Mouse (Mus musculus): ENCODE measurements around the gene Lmx1a. TPM values are rescaled to one million over a fixed set of nuclear protein-coding genes. Genes with fewer than 3 reads are reported as not detected.

The Lmx1a gene
- polyA plus RNA-seq, 1 experiment from 2014 or later: not detected

DNA sequence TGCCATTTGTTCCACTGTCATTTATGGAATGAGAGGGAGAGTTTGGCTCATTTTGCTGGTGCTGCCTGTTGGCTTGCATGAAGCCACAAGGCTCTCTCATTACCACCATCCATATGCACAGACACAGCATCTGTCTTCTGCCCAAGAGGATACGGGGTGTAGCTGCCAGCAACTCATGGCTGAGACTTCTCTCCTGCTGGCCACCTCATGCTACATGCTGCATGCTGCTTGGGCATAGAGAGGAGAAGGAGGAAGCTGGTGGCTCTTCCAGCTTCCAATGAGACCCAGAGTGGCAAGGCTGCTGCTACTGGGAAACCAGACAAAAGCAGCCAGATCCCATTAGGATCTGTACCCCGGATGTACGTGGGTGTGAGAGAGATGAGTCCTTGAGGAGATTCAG, 47.8 kb downstream of the Lmx1a start:
- WGBS: 69% methylated on average over 3 of the region's 3 CpGs
- H3K27ac ChIP-seq (replicated peaks in 1 of 2; ENCODE audit: control insufficient read depth in 1 of 2, insufficient read depth in 1 of 2, low read depth in 2 of 2, low read length in 2 of 2): no peak overlapping the region
- no peak overlapping the region for H3K9ac ChIP-seq (ENCODE audit: low read length)
- no peak overlapping the region for H3K4me3 ChIP-seq (ENCODE audit: control insufficient read depth in 1 of 2, insufficient read depth in 1 of 2, low read depth in 1 of 2, low read length in 2 of 2)
- H3K4me2 ChIP-seq (ENCODE audit: low read length): no peak overlapping the region
- no peaks in the 10 kb centered on the region for H3K4me1 ChIP-seq (ENCODE audit: control insufficient read depth in 2 of 2, insufficient read depth in 2 of 2, low read length in 2 of 2)
- H3K36me3 ChIP-seq (ENCODE audit: control insufficient read depth, insufficient read depth, low read length): no peaks in the 10 kb centered on the region
- peaks cover 7% of the 10 kb centered on the region; the same call in 1 of the 2 replicates for H3K27me3 ChIP-seq (ENCODE audit: control insufficient read depth, insufficient read depth, low read length)
- ATAC-seq (ENCODE audit: insufficient number of reproducible peaks, insufficient read depth, low FRiP score, low read depth): no peak
- no peaks in the 10 kb centered on the region for H3K9me3 ChIP-seq (ENCODE audit: control insufficient read depth, low read length)

GRCm38 (mm10) chr1:167739286-167739685, 50.2 kb downstream of the Lmx1a start:
- no peak for ATAC-seq (ENCODE audit: insufficient number of reproducible peaks, insufficient read depth, low FRiP score, low read depth)
- WGBS: 69% methylated on average over 7 of the region's 7 CpGs
- no peak overlapping the region for H3K4me3 ChIP-seq (ENCODE audit: control insufficient read depth in 1 of 2, insufficient read depth in 1 of 2, low read depth in 1 of 2, low read length in 2 of 2)
- H3K4me2 ChIP-seq (ENCODE audit: low read length): no peak overlapping the region
- no peak overlapping the region for H3K27ac ChIP-seq (replicated peaks in 1 of 2; ENCODE audit: control insufficient read depth in 1 of 2, insufficient read depth in 1 of 2, low read depth in 2 of 2, low read length in 2 of 2)
- H3K27me3 ChIP-seq (ENCODE audit: control insufficient read depth, insufficient read depth, low read length): peaks cover under 1% of the 10 kb centered on the region; the same call in 1 of the 2 replicates
- no peaks in the 10 kb centered on the region for H3K36me3 ChIP-seq (ENCODE audit: control insufficient read depth, insufficient read depth, low read length)
- no peak overlapping the region for H3K9ac ChIP-seq (ENCODE audit: low read length)
- H3K4me1 ChIP-seq (ENCODE audit: control insufficient read depth in 2 of 2, insufficient read depth in 2 of 2, low read length in 2 of 2): no peaks in the 10 kb centered on the region
- no peaks in the 10 kb centered on the region for H3K9me3 ChIP-seq (ENCODE audit: control insufficient read depth, low read length)

DNA sequence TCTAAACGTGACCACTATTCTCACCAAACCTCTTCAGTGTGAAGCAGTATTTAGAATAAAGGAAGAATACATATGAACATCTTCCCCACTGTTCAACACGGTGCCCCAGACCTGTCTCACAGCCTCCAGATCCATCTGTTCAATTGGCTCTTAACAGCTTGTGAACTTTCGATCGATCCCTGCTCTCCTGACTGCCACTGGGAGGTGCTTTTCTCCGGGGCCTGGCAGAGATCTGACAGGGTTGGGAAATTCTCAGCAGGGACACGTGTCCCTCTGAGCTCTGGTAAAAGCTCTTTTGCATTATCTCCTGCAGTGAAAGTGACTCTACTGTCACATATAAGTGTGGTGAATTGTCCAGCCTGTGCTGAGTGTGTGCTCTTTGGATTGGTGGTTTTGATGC, 57.6 kb downstream of the Lmx1a start:
- Histone ChIP-seq H3K9ac (ENCODE audit: low read length) (no peak overlapping the region), H3K4me1 (ENCODE audit: control insufficient read depth in 2 of 2, insufficient read depth in 2 of 2, low read length in 2 of 2) (no peaks in the 10 kb centered on the region), H3K4me2 (ENCODE audit: low read length) (no peak overlapping the region), H3K36me3 (ENCODE audit: control insufficient read depth, insufficient read depth, low read length) (no peaks in the 10 kb centered on the region), H3K27ac (replicated peaks in 1 of 2; ENCODE audit: control insufficient read depth in 1 of 2, insufficient read depth in 1 of 2, low read depth in 2 of 2, low read length in 2 of 2) (no peak overlapping the region), H3K27me3 (ENCODE audit: control insufficient read depth, insufficient read depth, low read length) (no peaks in the 10 kb centered on the region; the same call in 1 of the 2 replicates), H3K4me3 (ENCODE audit: control insufficient read depth in 1 of 2, insufficient read depth in 1 of 2, low read depth in 1 of 2, low read length in 2 of 2) (no peak overlapping the region), H3K9me3 (ENCODE audit: control insufficient read depth, low read length) (no peaks in the 10 kb centered on the region)
- WGBS: 37% methylated on average over 6 of the region's 6 CpGs
- no peak for ATAC-seq (ENCODE audit: insufficient number of reproducible peaks, insufficient read depth, low FRiP score, low read depth)

DNA sequence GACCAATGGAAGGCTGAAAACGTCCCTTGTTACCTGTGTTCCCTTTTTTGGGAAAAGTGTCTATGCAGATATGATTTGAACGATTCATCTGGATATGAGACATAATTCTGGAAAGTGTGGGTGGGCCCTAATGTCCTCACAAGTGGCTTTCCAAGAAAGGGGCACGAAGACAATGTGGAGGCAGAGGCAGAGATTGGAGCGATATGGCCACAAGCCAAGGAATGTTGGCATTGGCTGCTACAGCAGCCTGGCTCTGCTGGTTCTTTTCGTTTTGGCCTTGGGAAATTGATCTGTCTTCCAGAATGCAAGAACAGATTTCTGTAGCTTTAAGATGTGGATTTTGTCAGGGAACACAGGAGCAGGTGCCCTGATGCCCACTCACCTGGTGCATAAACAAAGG, 63.6 kb downstream of the Lmx1a start:
- no peak for ATAC-seq (ENCODE audit: insufficient number of reproducible peaks, insufficient read depth, low FRiP score, low read depth)
- Histone ChIP-seq H3K9ac (ENCODE audit: low read length) (no peak overlapping the region), H3K4me2 (ENCODE audit: low read length) (no peak overlapping the region), H3K36me3 (ENCODE audit: control insufficient read depth, insufficient read depth, low read length) (no peaks in the 10 kb centered on the region), H3K4me3 (ENCODE audit: control insufficient read depth in 1 of 2, insufficient read depth in 1 of 2, low read depth in 1 of 2, low read length in 2 of 2) (no peak overlapping the region), H3K9me3 (ENCODE audit: control insufficient read depth, low read length) (no peaks in the 10 kb centered on the region), H3K27ac (replicated peaks in 1 of 2; ENCODE audit: control insufficient read depth in 1 of 2, insufficient read depth in 1 of 2, low read depth in 2 of 2, low read length in 2 of 2) (no peak overlapping the region), H3K27me3 (ENCODE audit: control insufficient read depth, insufficient read depth, low read length) (no peaks in the 10 kb centered on the region), H3K4me1 (ENCODE audit: control insufficient read depth in 2 of 2, insufficient read depth in 2 of 2, low read length in 2 of 2) (no peaks in the 10 kb centered on the region)
- WGBS: 68% methylated on average over 5 of the region's 5 CpGs

GRCm38 (mm10) chr1:167754085-167754484, 65.0 kb downstream of the Lmx1a start:
- no peak overlapping the region for H3K27ac ChIP-seq (replicated peaks in 1 of 2; ENCODE audit: control insufficient read depth in 1 of 2, insufficient read depth in 1 of 2, low read depth in 2 of 2, low read length in 2 of 2)

DNA sequence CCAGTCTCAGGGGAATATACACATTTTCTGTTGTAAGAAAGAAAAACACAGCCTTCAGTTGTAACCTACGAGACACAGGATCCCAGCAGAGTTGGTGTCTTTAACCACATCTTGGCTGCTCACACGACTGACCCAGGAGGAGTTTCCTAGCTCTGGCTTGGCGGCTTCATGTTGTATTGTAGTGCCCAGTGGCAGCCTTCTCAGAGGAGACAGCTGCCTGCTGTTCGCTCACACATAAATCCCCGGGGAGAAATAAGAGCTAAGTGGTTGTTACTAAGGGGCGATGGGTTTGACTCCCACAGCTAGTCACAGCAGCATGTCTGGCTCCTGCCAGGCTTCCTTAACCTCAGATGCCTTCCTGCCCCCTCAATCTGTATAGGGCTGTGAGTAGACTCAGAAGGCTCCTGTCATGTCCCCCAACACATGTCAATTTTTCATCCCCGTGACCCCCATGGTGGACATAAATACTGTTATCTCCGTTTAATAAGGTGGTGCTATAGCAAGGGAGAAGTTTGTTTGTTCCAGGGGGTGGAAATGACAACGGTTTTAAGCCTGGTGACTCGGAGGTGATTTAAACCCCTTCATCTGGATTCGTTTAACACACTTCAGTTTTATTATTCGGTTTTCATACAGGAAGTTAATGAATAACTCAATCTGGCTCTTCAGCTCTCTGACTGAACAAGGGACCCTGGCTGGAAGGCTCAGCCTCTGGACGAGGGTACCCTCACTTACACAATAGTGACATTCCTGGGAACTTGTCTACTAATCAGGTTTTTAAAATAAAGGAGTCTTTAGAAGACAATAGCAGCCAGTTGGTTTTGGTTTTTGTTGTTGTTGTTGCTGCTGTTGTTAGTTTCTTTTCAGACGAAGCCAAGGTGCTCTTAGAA, 65.8 kb downstream of the Lmx1a start:
- Histone ChIP-seq H3K36me3 (ENCODE audit: control insufficient read depth, insufficient read depth, low read length) (no peaks in the 10 kb centered on the region), H3K4me2 (ENCODE audit: low read length) (no peak overlapping the region), H3K27me3 (ENCODE audit: control insufficient read depth, insufficient read depth, low read length) (no peaks in the 10 kb centered on the region), H3K4me3 (ENCODE audit: control insufficient read depth in 1 of 2, insufficient read depth in 1 of 2, low read depth in 1 of 2, low read length in 2 of 2) (no peak overlapping the region), H3K27ac (replicated peaks in 1 of 2; ENCODE audit: control insufficient read depth in 1 of 2, insufficient read depth in 1 of 2, low read depth in 2 of 2, low read length in 2 of 2) (no peak overlapping the region), H3K4me1 (ENCODE audit: control insufficient read depth in 2 of 2, insufficient read depth in 2 of 2, low read length in 2 of 2) (no peaks in the 10 kb centered on the region), H3K9me3 (ENCODE audit: control insufficient read depth, low read length) (no peaks in the 10 kb centered on the region), H3K9ac (ENCODE audit: low read length) (no peak overlapping the region)
- ATAC-seq (ENCODE audit: insufficient number of reproducible peaks, insufficient read depth, low FRiP score, low read depth): no peak
- 26% methylated on average over 14 of the region's 14 CpGs for WGBS

More at GRCm38 (mm10) chr1:167754085-167754484, 65.0 kb downstream of the Lmx1a start:
- H3K4me1 ChIP-seq (ENCODE audit: control insufficient read depth in 2 of 2, insufficient read depth in 2 of 2, low read length in 2 of 2): no peaks in the 10 kb centered on the region
- no peak for ATAC-seq (ENCODE audit: insufficient number of reproducible peaks, insufficient read depth, low FRiP score, low read depth)
- H3K9ac ChIP-seq (ENCODE audit: low read length): no peak overlapping the region
- H3K27me3 ChIP-seq (ENCODE audit: control insufficient read depth, insufficient read depth, low read length): no peaks in the 10 kb centered on the region
- no peak overlapping the region for H3K4me3 ChIP-seq (ENCODE audit: control insufficient read depth in 1 of 2, insufficient read depth in 1 of 2, low read depth in 1 of 2, low read length in 2 of 2)
- 77% methylated on average over 4 of the region's 4 CpGs for WGBS
- H3K4me2 ChIP-seq (ENCODE audit: low read length): no peak overlapping the region
- H3K36me3 ChIP-seq (ENCODE audit: control insufficient read depth, insufficient read depth, low read length): no peaks in the 10 kb centered on the region
- H3K9me3 ChIP-seq (ENCODE audit: control insufficient read depth, low read length): no peaks in the 10 kb centered on the region

GRCm38 (mm10) chr1:167758208-167758607, 69.2 kb downstream of the Lmx1a start:
- 77% methylated on average over 8 of the region's 8 CpGs for WGBS
- Histone ChIP-seq H3K9ac (ENCODE audit: low read length) (no peak overlapping the region), H3K9me3 (ENCODE audit: control insufficient read depth, low read length) (no peaks in the 10 kb centered on the region), H3K36me3 (ENCODE audit: control insufficient read depth, insufficient read depth, low read length) (no peaks in the 10 kb centered on the region), H3K4me3 (ENCODE audit: control insufficient read depth in 1 of 2, insufficient read depth in 1 of 2, low read depth in 1 of 2, low read length in 2 of 2) (no peak overlapping the region), H3K27me3 (ENCODE audit: control insufficient read depth, insufficient read depth, low read length) (no peaks in the 10 kb centered on the region), H3K27ac (replicated peaks in 1 of 2; ENCODE audit: control insufficient read depth in 1 of 2, insufficient read depth in 1 of 2, low read depth in 2 of 2, low read length in 2 of 2) (no peak overlapping the region), H3K4me2 (ENCODE audit: low read length) (no peak overlapping the region), H3K4me1 (ENCODE audit: control insufficient read depth in 2 of 2, insufficient read depth in 2 of 2, low read length in 2 of 2) (no peaks in the 10 kb centered on the region)
- no peak for ATAC-seq (ENCODE audit: insufficient number of reproducible peaks, insufficient read depth, low FRiP score, low read depth)

- no peak overlapping the region for H3K9ac ChIP-seq (ENCODE audit: low read length)
- H3K36me3 ChIP-seq (ENCODE audit: control insufficient read depth, insufficient read depth, low read length): no peaks in the 10 kb centered on the region
- ATAC-seq (ENCODE audit: insufficient number of reproducible peaks, insufficient read depth, low FRiP score, low read depth): no peak
These were observed 71.3 kb downstream of the Lmx1a start for GRCm38 (mm10) chr1:167760307-167760706.

More at GRCm38 (mm10) chr1:167760307-167760706, 71.3 kb downstream of the Lmx1a start:
- Histone ChIP-seq H3K27ac (replicated peaks in 1 of 2; ENCODE audit: control insufficient read depth in 1 of 2, insufficient read depth in 1 of 2, low read depth in 2 of 2, low read length in 2 of 2) (no peak overlapping the region), H3K4me1 (ENCODE audit: control insufficient read depth in 2 of 2, insufficient read depth in 2 of 2, low read length in 2 of 2) (no peaks in the 10 kb centered on the region), H3K4me2 (ENCODE audit: low read length) (no peak overlapping the region), H3K9me3 (ENCODE audit: control insufficient read depth, low read length) (no peaks in the 10 kb centered on the region), H3K4me3 (ENCODE audit: control insufficient read depth in 1 of 2, insufficient read depth in 1 of 2, low read depth in 1 of 2, low read length in 2 of 2) (no peak overlapping the region), H3K27me3 (ENCODE audit: control insufficient read depth, insufficient read depth, low read length) (no peaks in the 10 kb centered on the region)
- WGBS: 84% methylated on average over 10 of the region's 10 CpGs
